Mouse (Mus musculus) liver, embryonic 14.5 days (tissue): Measurements from ENCODE around the gene Gm26741. TPM values are rescaled to one million over a fixed set of nuclear protein-coding genes. Genes with fewer than 3 reads are reported as not detected.

Experiments used
- ATAC-seq: fragments of 200-750 bp; cut with Nextera tagmentation; 2 replicates; pipeline ENCODE4 v1.8.0; 2017; ENCODE audit warnings: moderate number of reproducible peaks, mild to moderate bottlenecking, moderate library complexity; ENCODE audit not compliant: insufficient read depth
- DNase-seq, 3 experiments: peaks; one replicate each; pipeline ENCODE4 v3.0.0-alpha.2; 2012 to 2013; ENCODE audit warnings: low read depth in 3 of 3, low spot score in 3 of 3
- H3K27ac ChIP-seq: fragments of 300-500 bp; sonication (generic); 2 replicates; pipeline ENCODE4 v1.5.1; 2014; ENCODE audit warnings: moderate library complexity, mild to moderate bottlenecking, control low read depth, inconsistent platforms
- H3K27me3 ChIP-seq: fragments of 300-500 bp; sonication (generic); 2 replicates; pipeline ENCODE4 v1.6.1; 2014; ENCODE audit warnings: mild to moderate bottlenecking, low read length, moderate library complexity; ENCODE audit not compliant: control insufficient read depth, insufficient read depth
- H3K36me3 ChIP-seq: fragments of 300-500 bp; sonication (generic); replicated peaks from 2 replicates; pipeline ENCODE4 v1.6.1; 2014; ENCODE audit warnings: low read depth; ENCODE audit not compliant: control insufficient read depth, insufficient read depth
- H3K4me1 ChIP-seq, 2 experiments: fragments of 200-500 bp in 1 of 2; fragments of 300-500 bp in 1 of 2; sonication (generic) in 1 of 2; replicated peaks; 2 replicates each; pipeline ENCODE4 v1.6.1; 2012 to 2014; ENCODE audit warnings: antibody characterized with exemption in 1 of 2, inconsistent platforms in 1 of 2, low read length in 1 of 2; ENCODE audit not compliant: control insufficient read depth in 2 of 2, insufficient read depth in 2 of 2
- H3K4me2 ChIP-seq: fragments of 300-500 bp; sonication (generic); 2 replicates; pipeline ENCODE4 v1.6.1; 2014; ENCODE audit warnings: low read depth, mild to moderate bottlenecking, control low read depth, moderate library complexity
- H3K4me3 ChIP-seq, 2 experiments: fragments of 200-500 bp in 1 of 2; fragments of 300-500 bp in 1 of 2; sonication (generic) in 1 of 2; 2 replicates each; pipeline ENCODE4 v1.5.1; 2012 to 2014; ENCODE audit warnings: low read depth in 2 of 2, low read length in 2 of 2, mild to moderate bottlenecking in 2 of 2, control low read depth in 1 of 2, inconsistent platforms in 1 of 2, moderate library complexity in 1 of 2; ENCODE audit not compliant: insufficient read depth in 1 of 2
- H3K9ac ChIP-seq: fragments of 300-500 bp; sonication (generic); replicated peaks from 2 replicates; pipeline ENCODE4 v1.6.1; 2014; ENCODE audit warnings: mild to moderate bottlenecking, control low read depth, moderate library complexity
- H3K9me3 ChIP-seq: fragments of 300-500 bp; sonication (generic); 2 replicates; pipeline ENCODE4 v1.6.1; 2016; ENCODE audit warnings: low read length, mixed read lengths; ENCODE audit not compliant: control insufficient read depth
- CTCF ChIP-seq: IDR thresholded peaks from 2 replicates; pipeline ENCODE4 v1.5.1; 2016; ENCODE audit warnings: antibody characterized with exemption, low read depth, control low read depth
- EP300 ChIP-seq: IDR thresholded peaks from 2 replicates; pipeline ENCODE4 v1.6.1; 2016; ENCODE audit warnings: antibody characterized with exemption, low read depth
- WGBS: fragments of 180-500 bp; shearing (Covaris S2); extraction: QIAGEN DNeasy Blood & Tissue Kit; methylation state at CpG from one replicate; pipeline ENCODE4 v1.1.7; 2014; ENCODE audit not compliant: insufficient replicate concordance; 5-methylcytosine and 5-hydroxymethylcytosine counted together
- polyA plus RNA-seq, 2 experiments: library from polyadenylated mRNA; depleted of rRNA in 1 of 2; stranded (reverse) in 1 of 2; unstranded in 1 of 2; fragments of >200 nt; fragmentation: Nextera tagmentation in 1 of 2; extraction: Ambion mirVana in 1 of 2; gene quantifications; 2 replicates each; pipeline versions ENCODE4 v1.2.1 to v1.2.3; 2012 to 2014

Gene Gm26741
- polyA plus RNA-seq, 2 experiments, result not detected

DNA sequence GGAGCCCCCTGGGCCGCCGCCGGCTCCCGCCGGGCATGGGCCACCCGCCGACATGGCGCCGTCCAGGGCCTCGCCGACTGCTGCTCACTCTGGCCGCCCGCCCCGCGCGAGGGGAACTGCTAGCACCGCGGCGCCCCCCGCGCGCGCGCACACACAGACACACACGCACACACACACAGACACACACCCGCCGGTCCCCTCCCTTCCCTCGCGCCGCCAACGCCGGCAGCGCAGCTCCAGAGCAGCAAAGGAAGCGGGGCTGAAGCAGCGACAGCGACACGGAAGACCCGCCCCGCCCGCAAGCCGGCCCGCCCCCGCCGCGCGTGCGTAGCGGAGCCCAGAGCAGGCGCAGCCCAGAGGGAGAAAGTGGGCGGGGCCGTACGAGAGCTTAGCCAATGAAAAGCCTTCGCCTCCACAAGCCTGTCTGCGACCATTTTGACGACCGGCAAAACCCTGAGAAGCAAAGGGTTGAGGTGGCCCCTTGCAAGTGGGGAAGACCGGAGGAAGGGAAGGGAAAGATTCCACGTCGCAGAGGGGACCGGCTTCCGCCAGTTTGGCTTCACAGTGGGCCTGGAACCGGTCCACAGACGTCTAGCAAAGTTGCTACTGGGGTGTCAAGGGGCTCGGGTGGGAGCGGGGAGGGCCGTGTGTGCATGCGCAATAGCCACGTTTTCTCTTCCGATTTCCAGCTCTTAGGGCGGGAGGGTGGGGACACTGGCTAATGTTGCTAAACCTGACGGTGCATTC, 23.5 kb downstream of the Gm26741 start, which contains the start of gene Gopc:
Gopc (minus strand) TSS at position 280 of the 747 bp plus-strand sequence.
- WGBS, result under 1% methylated on average over 70 of the region's 71 CpGs
- Histone ChIP-seq H3K27me3 (no peaks in the 10 kb centered on the region), H3K27ac (peak within 1 kb of the TSS; percentile 49), H3K4me3 (peak within 1 kb of the TSS; percentile 86 to 89), H3K9ac (peak within 1 kb of the TSS; percentile 90), H3K4me1 (peaks cover 4 to 8% of the 10 kb centered on the region in 2 experiments), H3K36me3 (no peaks in the 10 kb centered on the region), H3K9me3 (no peaks in the 10 kb centered on the region), H3K4me2 (peak within 1 kb of the TSS; percentile 84)
- ATAC-seq (peak; percentile 96), DNase-seq (peak; percentile 95)
- TF ChIP-seq EP300 (no peak), CTCF (no peak)

DNA sequence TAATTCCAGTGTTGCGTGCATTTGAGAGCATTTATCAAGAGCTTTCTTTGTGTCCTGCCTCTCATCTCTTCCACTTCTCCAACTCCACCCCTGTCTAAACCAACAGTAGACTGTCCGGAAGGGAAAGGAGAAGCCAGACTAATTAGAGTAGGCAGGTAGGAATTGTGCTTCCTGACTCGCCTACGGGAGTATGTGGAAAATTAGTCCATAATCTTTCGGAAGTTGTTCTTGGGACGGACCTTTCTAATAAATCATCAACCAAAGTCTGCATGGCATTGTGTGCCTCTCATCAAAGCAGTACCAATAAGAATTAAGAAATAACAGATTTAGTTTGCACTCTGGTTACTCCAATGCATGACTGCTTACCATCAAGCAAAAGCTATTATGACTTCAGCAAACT, 24.5 kb downstream of the Gm26741 start:
- DNase-seq (no peak), ATAC-seq (no peak)
- Histone ChIP-seq H3K9me3 (no peaks in the 10 kb centered on the region), H3K4me1 (peaks cover 4 to 8% of the 10 kb centered on the region in 2 experiments), H3K4me2 (peak overlapping the region; percentile 84), H3K4me3 (peak overlapping the region; percentile 29 to 86; a peak in 2 of 4 replicates), H3K36me3 (no peaks in the 10 kb centered on the region), H3K27me3 (no peaks in the 10 kb centered on the region), H3K27ac (no peak overlapping the region), H3K9ac (peak overlapping the region; percentile 60)
- WGBS, result 67% methylated on average over 6 of the region's 6 CpGs
- TF ChIP-seq CTCF, result no peak
- no peak for TF ChIP-seq EP300

DNA sequence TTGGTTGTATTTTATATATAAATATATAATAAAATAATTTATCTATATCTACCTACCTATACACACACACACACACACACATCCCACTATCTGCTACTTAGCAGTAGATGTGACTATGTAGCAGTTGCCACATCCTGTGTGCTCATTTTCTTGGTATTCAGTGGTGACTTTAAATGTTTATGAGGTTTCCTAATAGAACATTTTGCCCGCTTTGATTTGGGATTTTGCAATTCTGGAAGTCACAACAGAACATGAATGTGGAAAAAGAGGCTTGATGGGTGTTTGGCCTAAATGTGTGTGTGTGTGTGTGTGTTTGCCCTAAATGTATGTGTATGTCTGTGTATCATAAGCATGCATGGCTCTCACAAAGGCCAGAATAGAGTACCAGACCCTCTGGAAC, 25.0 kb downstream of the Gm26741 start:
- TF ChIP-seq EP300 (no peak), CTCF (no peak)
- Histone ChIP-seq H3K4me1 (peaks cover 4 to 8% of the 10 kb centered on the region in 2 experiments), H3K4me3 (no peak overlapping the region), H3K27ac (no peak overlapping the region), H3K9me3 (no peaks in the 10 kb centered on the region), H3K9ac (no peak overlapping the region), H3K36me3 (no peaks in the 10 kb centered on the region), H3K27me3 (no peaks in the 10 kb centered on the region), H3K4me2 (no peak overlapping the region)
- ATAC-seq (no peak), DNase-seq (no peak)
- 83% methylated on average over 1 of the region's 1 CpGs for WGBS

DNA sequence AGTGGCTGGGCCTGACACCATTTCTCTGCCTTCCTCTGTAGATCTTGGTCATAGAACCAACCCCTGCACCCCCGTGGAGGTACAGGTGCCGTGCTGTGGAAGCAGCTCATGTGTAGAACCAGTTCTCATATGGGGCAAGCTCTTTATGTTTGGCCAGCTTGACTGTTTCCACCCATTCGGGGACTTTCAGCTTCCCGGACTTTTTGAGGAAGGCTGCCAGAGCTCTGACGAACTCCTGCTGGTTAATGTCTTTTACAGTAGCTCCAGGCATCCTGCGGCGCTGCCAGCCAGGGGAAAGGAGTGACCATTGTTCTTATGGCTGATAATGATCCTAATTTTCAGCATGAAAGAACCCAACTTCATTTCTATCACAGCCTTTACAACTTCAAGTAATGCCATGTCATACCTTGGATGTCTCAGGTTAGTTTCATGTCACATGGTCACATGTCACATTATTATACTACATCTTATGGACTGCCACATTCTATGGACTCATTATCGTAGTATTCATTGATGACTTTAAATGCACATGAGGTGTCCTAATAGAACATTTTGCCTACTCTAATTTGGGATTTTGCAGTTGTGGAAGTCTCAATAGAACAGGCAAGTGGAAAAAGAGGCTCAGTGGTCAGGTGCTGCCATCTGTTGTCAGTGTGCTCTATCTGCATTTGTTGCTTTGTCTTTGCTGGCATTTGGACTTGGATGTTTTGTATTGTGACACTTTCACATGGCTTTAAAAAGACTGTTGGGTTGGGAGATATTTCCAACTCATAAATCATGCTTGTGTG, 26.4 kb downstream of the Gm26741 start:
- TF ChIP-seq CTCF (peak; percentile 76), EP300 (no peak)
- peak in 1 of 3 experiments; percentile 31 for DNase-seq
- Histone ChIP-seq H3K4me3 (no peak overlapping the region), H3K4me1 (peaks cover 4 to 8% of the 10 kb centered on the region in 2 experiments), H3K27ac (no peak overlapping the region), H3K9me3 (no peaks in the 10 kb centered on the region), H3K27me3 (no peaks in the 10 kb centered on the region), H3K4me2 (no peak overlapping the region), H3K9ac (no peak overlapping the region), H3K36me3 (no peaks in the 10 kb centered on the region)
- WGBS, result 51% methylated on average over 8 of the region's 8 CpGs
- ATAC-seq, result no peak

DNA sequence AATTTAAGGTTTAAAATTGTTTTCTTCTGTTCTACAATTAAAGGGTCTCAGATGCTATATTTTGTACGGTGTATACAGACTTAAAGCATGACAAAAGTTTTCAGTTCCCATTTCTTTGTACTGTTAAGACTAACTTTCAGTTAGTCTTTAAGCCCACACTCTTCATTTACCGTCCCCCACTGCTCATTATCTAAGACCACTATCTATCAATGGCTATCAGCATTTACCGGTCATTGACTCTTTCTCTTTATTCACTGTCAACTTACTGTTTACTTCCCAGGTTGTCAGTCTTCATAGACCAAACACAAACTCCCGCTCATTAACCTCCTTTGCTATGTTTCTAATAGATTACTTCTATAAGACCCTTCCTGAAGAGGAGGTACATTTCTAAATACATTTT, 28.6 kb downstream of the Gm26741 start:
- 50% methylated on average over 4 of the region's 4 CpGs for WGBS
- H3K27ac ChIP-seq, result no peak overlapping the region
- ATAC-seq (no peak), DNase-seq (no peak)
- no peaks in the 10 kb centered on the region for H3K36me3 ChIP-seq
- H3K27me3 ChIP-seq, result no peaks in the 10 kb centered on the region; the same call in 1 of the 2 replicates
- H3K4me3 ChIP-seq, result no peak overlapping the region
- H3K4me1 ChIP-seq, result peaks cover 4 to 8% of the 10 kb centered on the region in 2 experiments
- TF ChIP-seq EP300, result no peak
- no peak for TF ChIP-seq CTCF
- no peak overlapping the region for H3K4me2 ChIP-seq
- no peaks in the 10 kb centered on the region for H3K9me3 ChIP-seq
- H3K9ac ChIP-seq, result no peak overlapping the region
